Mouse (Mus musculus): Measurements from ENCODE around the gene Trp53i11.

The Trp53i11 gene

DNA sequence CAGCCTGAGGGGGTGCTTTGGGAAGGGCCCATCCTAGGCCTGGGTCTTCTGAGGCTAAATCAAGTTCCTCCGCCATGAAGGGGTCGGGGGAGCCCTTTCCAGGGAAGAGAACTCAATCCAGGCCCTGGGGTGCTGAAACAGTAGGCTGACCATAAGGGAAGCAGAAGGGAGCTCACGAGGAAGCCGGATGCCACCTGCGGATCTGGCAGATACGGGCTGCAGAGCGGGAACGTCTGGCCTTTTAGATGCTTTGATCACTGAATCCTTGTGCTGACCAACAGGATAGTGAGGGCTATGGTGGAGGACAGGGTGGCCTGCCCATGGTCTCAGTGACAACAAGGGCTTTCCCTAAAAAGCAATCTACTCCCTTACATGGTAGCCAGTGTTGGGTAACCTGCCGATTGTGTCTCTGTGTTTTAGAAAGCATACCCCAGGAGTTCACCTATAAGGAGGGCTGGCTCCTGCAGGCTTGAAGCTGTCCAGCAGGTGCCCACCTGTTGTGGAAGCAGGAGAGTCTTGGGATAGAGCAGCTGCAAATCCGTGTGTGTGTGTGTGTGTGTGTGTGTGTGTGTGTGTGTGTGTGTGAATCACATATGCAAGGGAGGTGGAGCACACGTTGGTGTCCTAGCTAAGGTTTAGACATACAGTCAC lies 56.2 kb downstream of the Trp53i11 start:
- no peak for DNase-seq

DNA sequence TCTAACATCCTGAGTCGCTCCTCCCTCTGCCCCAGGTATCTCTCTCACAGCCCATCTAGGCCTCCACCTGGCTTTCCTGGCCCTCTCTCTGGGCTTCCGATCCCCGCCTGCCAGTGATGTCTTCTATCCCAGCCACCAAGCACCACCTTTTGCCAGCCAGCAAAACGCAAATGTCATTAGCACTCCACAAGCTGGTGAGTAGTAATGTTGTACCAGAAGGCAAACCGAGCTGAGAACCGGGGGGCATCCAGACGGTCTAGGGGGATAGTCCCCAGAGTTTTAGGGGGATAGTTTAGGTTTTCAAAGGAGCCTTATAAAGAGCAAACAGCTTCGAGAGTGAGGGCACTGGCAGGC lies 56.7 kb downstream of the Trp53i11 start:
- no peak for DNase-seq

DNA sequence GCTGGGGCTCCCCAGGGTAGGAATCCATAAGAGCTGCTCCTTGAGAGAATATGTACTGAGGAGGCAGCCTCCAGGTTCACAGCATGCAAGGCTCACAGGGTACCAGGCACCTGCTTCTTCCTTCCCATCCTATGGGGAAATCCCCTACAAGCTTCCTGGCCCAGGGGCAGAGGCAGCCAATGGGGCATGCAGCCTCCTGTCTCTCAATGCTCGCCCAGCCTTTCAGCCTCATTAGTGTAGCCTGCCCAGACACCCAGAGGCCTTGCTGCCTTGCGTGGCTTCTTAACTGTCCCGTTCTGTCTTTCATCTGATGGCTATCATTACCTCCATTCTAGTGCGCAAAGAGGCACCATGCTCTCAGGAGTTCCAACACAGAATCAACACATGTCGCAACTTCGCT lies 61.7 kb downstream of the Trp53i11 start:
- DNase-seq: no peak

DNA sequence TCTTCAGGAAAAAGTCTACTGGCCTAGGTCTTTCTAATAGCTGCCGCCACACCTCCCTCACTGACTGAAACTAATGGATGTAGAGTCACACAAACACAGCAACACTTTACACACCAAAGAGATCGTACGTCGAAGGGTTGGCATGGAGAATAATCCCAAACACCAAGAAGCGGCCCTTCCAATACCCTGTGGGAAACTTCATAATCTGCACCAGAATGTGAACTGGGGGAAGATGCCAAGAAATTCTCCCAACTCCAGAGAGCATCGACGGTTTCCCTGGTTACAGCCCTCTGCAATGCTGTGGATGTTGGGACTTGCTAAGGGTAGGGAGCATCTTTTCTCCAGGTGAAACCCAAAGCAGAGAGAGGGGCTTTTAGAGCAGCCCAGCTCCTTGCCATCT lies 63.3 kb downstream of the Trp53i11 start:
- no peak for DNase-seq

Measured in embryo, embryonic 11 days (tissue).